Mouse (Mus musculus) testis, postnatal 10 days (tissue): ENCODE measurements around the gene Hspa12b.

Experiments
- DNase-seq: peaks from one replicate; pipeline ENCODE4 v3.0.0; 2021; ENCODE audit warnings: low spot score

The Hspa12b gene

DNA sequence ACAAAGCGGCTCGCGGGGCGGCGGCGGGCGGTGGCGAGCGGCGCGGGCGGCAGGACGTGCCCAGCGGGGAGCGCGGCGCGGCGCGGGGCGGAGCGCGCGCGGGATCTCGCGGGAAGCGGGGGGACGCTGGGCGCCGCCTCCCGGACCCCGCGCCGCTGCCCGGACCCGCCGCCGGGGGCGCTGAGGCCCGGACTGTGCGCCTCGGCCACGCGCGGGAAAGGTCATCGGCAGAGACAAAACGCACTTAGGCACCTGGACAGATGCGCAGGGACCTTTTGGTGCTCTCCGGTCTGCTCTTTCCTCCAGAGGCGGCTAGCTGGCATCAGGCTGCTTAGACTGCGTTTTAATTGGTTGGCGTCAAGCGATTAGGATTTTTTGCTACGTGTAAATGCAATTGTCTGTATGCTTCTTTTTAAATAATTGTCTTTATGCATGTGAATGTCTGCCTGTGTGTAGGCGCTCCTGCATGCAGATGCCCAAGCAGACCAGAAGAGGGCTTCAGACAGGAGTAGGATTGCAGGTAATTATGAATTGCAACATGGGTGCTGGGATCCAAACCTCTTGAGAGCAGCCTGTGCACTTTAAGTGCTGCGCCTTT lies 53.0 kb downstream of the Hspa12b start, which contains the start of gene Cenpb:
Gene Cenpb, minus strand, starts transcription at position 78 of the 598 bp plus-strand sequence.
- DNase-seq: peak; percentile 92

- no peak for DNase-seq
Measured at GRCm38 (mm10) chr2:131186343-131186742, 59.3 kb downstream of the Hspa12b start.

- DNase-seq: peak; percentile 93
Measured at GRCm38 (mm10) chr2:131186771-131187601, 59.9 kb downstream of the Hspa12b start, which contains the start of the genes Cdc25b and Spef1. Gene Cdc25b (plus strand): TSS chr2:131186949. Gene Spef1 (minus strand): TSS chr2:131187282.

GRCm38 (mm10) chr2:131187602-131187922 lies 60.5 kb downstream of the Hspa12b start:
- no peak for DNase-seq

DNA sequence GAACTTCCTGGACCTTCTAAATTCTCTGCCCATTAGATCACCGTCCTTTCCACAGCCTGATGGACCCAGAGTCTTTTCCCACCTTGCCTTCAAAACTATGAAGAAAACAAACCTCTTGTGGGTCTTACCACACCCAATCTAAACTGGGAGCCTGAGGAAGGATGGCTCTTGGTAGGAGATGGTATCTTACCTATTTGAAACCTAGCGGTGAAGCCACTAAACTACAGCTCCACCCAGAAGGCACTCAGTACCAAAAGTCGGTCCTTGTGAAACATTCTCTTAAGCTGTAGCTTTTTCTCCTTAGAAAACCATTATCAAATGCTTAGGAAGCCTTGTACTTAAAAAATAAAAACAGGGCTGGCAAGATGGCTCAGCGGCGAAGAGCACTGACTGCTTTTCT lies 61.2 kb downstream of the Hspa12b start:
- DNase-seq: no peak

- DNase-seq: no peak
Measured at GRCm38 (mm10) chr2:131189521-131190309, 62.6 kb downstream of the Hspa12b start.

GRCm38 (mm10) chr2:131190344-131191004 lies 63.4 kb downstream of the Hspa12b start:
- DNase-seq: no peak

- DNase-seq: no peak
Measured at GRCm38 (mm10) chr2:131191005-131191390, 63.9 kb downstream of the Hspa12b start.
